Mouse (Mus musculus): Measurements from ENCODE around the gene Nufip1. TPM values are rescaled to one million over a fixed set of nuclear protein-coding genes. Genes with fewer than 3 reads are reported as not detected.

The Nufip1 gene
- polyA plus RNA-seq (2012; rRNA removed) (8.4 and 9.9 TPM in 2 replicates), polyA plus RNA-seq (2014; fragmentation: Nextera tagmentation; extraction: Ambion mirVana) (13.8 and 14.5 TPM in 2 replicates)

DNA sequence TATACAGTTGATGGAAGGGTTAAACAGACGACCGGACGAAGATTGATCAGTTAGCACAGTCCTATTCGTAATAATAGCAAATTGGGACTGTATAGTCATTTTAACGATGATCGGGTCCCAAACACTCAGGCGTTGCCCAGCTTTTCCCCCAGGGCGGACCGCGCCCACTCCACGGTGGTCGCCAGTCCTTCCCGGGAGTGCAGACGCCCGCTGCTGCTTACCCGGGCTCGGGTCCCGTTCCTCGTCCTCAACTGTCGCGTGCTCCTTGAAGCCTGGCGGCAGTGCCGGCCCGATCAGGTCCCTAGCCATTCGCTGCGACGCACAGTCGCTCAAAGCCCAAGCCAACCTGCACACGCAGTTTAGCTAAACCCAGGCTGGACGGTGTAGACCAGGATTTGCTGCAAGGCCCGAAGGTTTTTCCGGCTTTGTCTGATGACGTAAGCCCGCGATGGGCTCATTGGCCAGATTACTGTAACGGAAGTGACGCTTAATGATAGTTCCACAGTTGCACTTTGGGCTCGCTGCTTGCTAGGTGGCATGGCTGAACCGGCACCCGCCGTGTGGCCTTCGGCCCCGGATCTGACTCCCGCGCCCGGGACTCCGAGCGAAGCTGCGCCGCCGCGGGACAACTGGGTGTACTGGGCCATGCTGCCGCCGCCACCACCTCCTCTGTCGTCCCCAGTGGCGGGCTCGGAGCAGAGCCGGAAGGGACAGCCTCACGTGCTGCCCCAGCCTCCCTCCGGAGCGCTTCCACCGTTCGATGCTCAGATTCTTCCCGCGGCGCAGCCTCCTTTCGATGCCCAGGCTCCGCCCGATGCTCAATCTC lies at the start of gene Nufip1, which contains the start of gene Gpalpp1:
TSS of gene Nufip1 (plus strand) at position 496 of the 826 bp plus-strand sequence.
TSS of gene Gpalpp1 (minus strand) at position 365 of the 826 bp plus-strand sequence.
- peak; percentile 98 for DNase-seq (ENCODE audit: low spot score)
- under 1% methylated on average over 69 of the region's 69 CpGs for WGBS

DNA sequence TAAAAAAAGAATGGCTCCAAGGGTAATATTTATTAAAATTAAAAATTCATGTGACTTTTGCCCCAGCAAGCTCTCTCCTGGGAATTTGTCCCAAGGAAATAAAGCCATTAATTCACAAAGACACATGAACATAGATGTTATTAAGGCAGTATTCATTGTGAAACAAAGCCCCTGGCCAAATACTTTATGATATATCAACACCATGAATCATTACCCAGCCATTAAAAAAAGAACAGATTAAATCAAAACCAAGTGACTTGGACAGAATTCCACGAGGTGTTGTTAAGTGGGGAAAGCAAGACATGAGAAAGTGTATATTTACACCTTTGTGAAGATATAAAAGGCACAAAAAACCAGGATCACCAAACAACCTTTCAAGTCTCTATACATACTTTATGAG lies 43.5 kb upstream of the Nufip1 start:
- H3K9ac ChIP-seq (ENCODE audit: low read depth, low read length, severe bottlenecking): no peak overlapping the region
- ATAC-seq (ENCODE audit: low FRiP score, low read depth) (no peak), DNase-seq (ENCODE audit: low spot score) (no peak)
- H3K27ac ChIP-seq (replicated peaks; ENCODE audit: low read depth, low read length): no peak overlapping the region
- no peaks in the 10 kb centered on the region for H3K36me3 ChIP-seq (ENCODE audit: control insufficient read depth, insufficient read depth, low read length)
- WGBS: 18% methylated on average over 1 of the region's 1 CpGs
- no peak for TF ChIP-seq POLR2A (IDR thresholded peaks at IDR 0.05; ENCODE audit: borderline replicate concordance, extremely low read depth, insufficient read depth, insufficient read length)
- H3K4me2 ChIP-seq (replicated peaks; ENCODE audit: low read depth, low read length, severe bottlenecking): no peak overlapping the region
- no peaks in the 10 kb centered on the region for H3K9me3 ChIP-seq (ENCODE audit: control insufficient read depth, low read length)
- peaks cover 9% of the 10 kb centered on the region; the same call in 1 of the 2 replicates for H3K4me1 ChIP-seq (ENCODE audit: control insufficient read depth, insufficient read depth, low read length)
- H3K4me3 ChIP-seq (replicated peaks; ENCODE audit: low read length): no peak overlapping the region
- no peaks in the 10 kb centered on the region for H3K27me3 ChIP-seq (ENCODE audit: control insufficient read depth, insufficient read depth, low read length)

More for the DNA sequence above, at the start of gene Nufip1, which contains the start of gene Gpalpp1:
- peak within 1 kb of the TSS; percentile 83 for H3K9ac ChIP-seq (ENCODE audit: low read depth, low read length, severe bottlenecking)
- peak; percentile 22; the same call in 1 of the 2 replicates for TF ChIP-seq POLR2A (IDR thresholded peaks at IDR 0.05; ENCODE audit: borderline replicate concordance, extremely low read depth, insufficient read depth, insufficient read length)
- peak within 1 kb of the TSS; percentile 85 for H3K4me3 ChIP-seq (replicated peaks; ENCODE audit: low read length)
- H3K36me3 ChIP-seq (ENCODE audit: control insufficient read depth, insufficient read depth, low read length): peaks cover 24% of the 10 kb centered on the region
- peaks cover 8% of the 10 kb centered on the region; the same call in 1 of the 2 replicates for H3K4me1 ChIP-seq (ENCODE audit: control insufficient read depth, insufficient read depth, low read length)
- H3K9me3 ChIP-seq (ENCODE audit: control insufficient read depth, low read length): no peaks in the 10 kb centered on the region
- peak within 1 kb of the TSS; percentile 68 for H3K27ac ChIP-seq (replicated peaks; ENCODE audit: low read depth, low read length)
- H3K4me2 ChIP-seq (replicated peaks; ENCODE audit: low read depth, low read length, severe bottlenecking): peak within 1 kb of the TSS; percentile 61
- H3K27me3 ChIP-seq (ENCODE audit: control insufficient read depth, insufficient read depth, low read length): no peaks in the 10 kb centered on the region
- peak; percentile 100 for ATAC-seq (ENCODE audit: low FRiP score, low read depth)

DNA sequence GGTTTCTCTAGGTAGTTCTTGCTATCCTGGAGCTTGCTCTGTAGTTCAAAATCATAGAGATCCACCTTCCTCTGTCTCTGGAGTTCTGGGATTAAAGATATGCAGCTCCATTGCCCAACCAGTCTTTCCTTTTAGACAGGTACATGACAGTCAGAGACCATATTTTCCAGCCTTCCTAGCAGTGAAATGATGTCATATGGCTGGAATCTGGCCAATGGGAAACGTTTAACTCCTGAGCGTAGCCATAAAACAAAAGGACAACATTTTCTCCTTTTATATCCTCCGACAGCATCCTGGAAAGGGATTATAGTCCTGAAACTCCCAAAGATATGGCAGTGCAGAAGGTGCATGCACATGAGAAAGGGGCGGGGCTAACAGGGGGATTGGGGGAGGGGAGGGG lies 42.4 kb upstream of the Nufip1 start:
- Histone ChIP-seq H3K9ac (ENCODE audit: low read depth, low read length, severe bottlenecking) (no peak overlapping the region), H3K27ac (replicated peaks; ENCODE audit: low read depth, low read length) (no peak overlapping the region), H3K27me3 (ENCODE audit: control insufficient read depth, insufficient read depth, low read length) (no peaks in the 10 kb centered on the region), H3K9me3 (ENCODE audit: control insufficient read depth, low read length) (no peaks in the 10 kb centered on the region), H3K36me3 (ENCODE audit: control insufficient read depth, insufficient read depth, low read length) (no peaks in the 10 kb centered on the region), H3K4me3 (replicated peaks; ENCODE audit: low read length) (no peak overlapping the region), H3K4me2 (replicated peaks; ENCODE audit: low read depth, low read length, severe bottlenecking) (no peak overlapping the region), H3K4me1 (ENCODE audit: control insufficient read depth, insufficient read depth, low read length) (peaks cover 9% of the 10 kb centered on the region; the same call in 1 of the 2 replicates)
- ATAC-seq (ENCODE audit: low FRiP score, low read depth) (no peak), DNase-seq (ENCODE audit: low spot score) (peak; percentile 56)
- WGBS: 33% methylated on average over 4 of the region's 4 CpGs
- no peak for TF ChIP-seq POLR2A (IDR thresholded peaks at IDR 0.05; ENCODE audit: borderline replicate concordance, extremely low read depth, insufficient read depth, insufficient read length)

DNA sequence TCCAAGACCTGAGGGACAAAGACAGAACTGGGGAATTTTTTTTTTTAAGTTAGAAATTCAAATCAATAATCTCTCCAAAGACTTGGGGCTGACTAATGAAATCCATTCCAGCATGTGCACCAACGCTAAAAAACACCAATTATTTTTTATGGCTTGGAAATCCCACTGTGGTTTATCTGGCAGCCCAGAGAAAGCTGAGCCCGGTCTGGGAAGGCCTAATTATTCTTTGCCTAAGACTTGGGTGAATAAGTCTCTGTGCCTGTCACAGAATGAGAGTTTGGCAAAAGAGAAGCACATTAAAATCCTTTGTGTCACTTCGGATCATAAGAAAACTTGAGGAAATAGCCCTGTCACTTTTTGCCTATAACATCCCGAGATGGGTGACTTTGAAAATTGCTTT lies 41.4 kb upstream of the Nufip1 start:
- Histone ChIP-seq H3K9ac (ENCODE audit: low read depth, low read length, severe bottlenecking) (no peak overlapping the region), H3K4me2 (replicated peaks; ENCODE audit: low read depth, low read length, severe bottlenecking) (no peak overlapping the region; the same call in 1 of the 2 replicates), H3K27ac (replicated peaks; ENCODE audit: low read depth, low read length) (no peak overlapping the region), H3K4me1 (ENCODE audit: control insufficient read depth, insufficient read depth, low read length) (peaks cover 9% of the 10 kb centered on the region; the same call in 1 of the 2 replicates), H3K4me3 (replicated peaks; ENCODE audit: low read length) (no peak overlapping the region), H3K36me3 (ENCODE audit: control insufficient read depth, insufficient read depth, low read length) (no peaks in the 10 kb centered on the region), H3K9me3 (ENCODE audit: control insufficient read depth, low read length) (no peaks in the 10 kb centered on the region), H3K27me3 (ENCODE audit: control insufficient read depth, insufficient read depth, low read length) (no peaks in the 10 kb centered on the region)
- no peak for ATAC-seq (ENCODE audit: low FRiP score, low read depth)
- 16% methylated on average over 4 of the region's 4 CpGs for WGBS
- peak; percentile 33 for DNase-seq (ENCODE audit: low spot score)
- TF ChIP-seq POLR2A (IDR thresholded peaks at IDR 0.05; ENCODE audit: borderline replicate concordance, extremely low read depth, insufficient read depth, insufficient read length): no peak

DNA sequence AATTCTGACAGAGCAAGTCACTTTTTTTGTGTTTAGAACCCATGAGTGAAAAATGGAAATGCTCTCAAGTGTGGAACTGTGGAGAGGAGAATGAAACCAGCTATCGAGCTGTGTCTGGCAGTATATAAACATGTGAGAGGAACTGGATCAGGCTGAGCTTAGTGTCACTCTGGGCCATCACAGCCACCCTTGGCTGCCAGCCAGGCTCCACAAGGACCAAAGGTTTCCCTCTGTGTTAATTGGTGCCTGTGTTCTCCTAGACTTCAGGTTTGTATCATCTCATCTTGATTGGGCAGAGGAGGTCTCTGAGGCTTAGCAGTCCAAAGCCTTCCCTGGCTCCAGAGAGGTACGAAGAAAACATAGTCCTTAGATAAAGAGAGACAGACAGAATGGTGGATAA lies 38.1 kb upstream of the Nufip1 start:
- no peak for TF ChIP-seq POLR2A (IDR thresholded peaks at IDR 0.05; ENCODE audit: borderline replicate concordance, extremely low read depth, insufficient read depth, insufficient read length)
- H3K9ac ChIP-seq (ENCODE audit: low read depth, low read length, severe bottlenecking): no peak overlapping the region
- no peak for DNase-seq (ENCODE audit: low spot score)
- peaks cover 6% of the 10 kb centered on the region; the same call in 1 of the 2 replicates for H3K4me1 ChIP-seq (ENCODE audit: control insufficient read depth, insufficient read depth, low read length)
- H3K27me3 ChIP-seq (ENCODE audit: control insufficient read depth, insufficient read depth, low read length): no peaks in the 10 kb centered on the region
- ATAC-seq (ENCODE audit: low FRiP score, low read depth): no peak
- H3K36me3 ChIP-seq (ENCODE audit: control insufficient read depth, insufficient read depth, low read length): no peaks in the 10 kb centered on the region
- no peaks in the 10 kb centered on the region for H3K9me3 ChIP-seq (ENCODE audit: control insufficient read depth, low read length)
- H3K4me2 ChIP-seq (replicated peaks; ENCODE audit: low read depth, low read length, severe bottlenecking): no peak overlapping the region
- WGBS: 85% methylated on average over 2 of the region's 2 CpGs
- H3K4me3 ChIP-seq (replicated peaks; ENCODE audit: low read length): no peak overlapping the region
- H3K27ac ChIP-seq (replicated peaks; ENCODE audit: low read depth, low read length): no peak overlapping the region
